8 mouse cellular contexts compared by ENCODE assay signal in genomic region chr4:132178630-132179059, GRCm38 (mm10). TPM values are rescaled to one million over a fixed set of nuclear protein-coding genes. Genes with fewer than 3 reads are reported as not detected.
DNase-seq lines count a peak whose midpoint lies in the region; ATAC-seq and TF ChIP-seq lines count a peak whose summit lies in the region.
"Had no signal": no experiment of that assay in that cellular context is flagged by ENCODE, and none has a peak within 500 bp of the region (broad histone marks: within the 10 kb centered on the region; RNA-seq: fewer than 3 reads in every experiment).

No protein-coding gene starts in this region.

- 8% methylated on average over 10 of the region's 10 CpGs for WGBS in embryonic facial prominence, embryonic 11.5 days

- H3K27me3 ChIP-seq in ES-Bruce4 (ENCODE audit: control insufficient read depth, insufficient read depth, low read length, poor library complexity, severe bottlenecking) = no peaks in the 10 kb centered on the region
- H3K27me3 ChIP-seq in embryonic facial prominence, embryonic 11.5 days (ENCODE audit: control insufficient read depth, insufficient read depth, low read length) = no peaks in the 10 kb centered on the region

- no peaks in the 10 kb centered on the region for H3K4me1 ChIP-seq in ES-Bruce4 (ENCODE audit: control insufficient read depth, insufficient read depth, low read length)
- H3K4me1 ChIP-seq in embryonic facial prominence, embryonic 11.5 days (ENCODE audit: control insufficient read depth, insufficient read depth, low read length) = no peaks in the 10 kb centered on the region

- H3K4me3 ChIP-seq in ES-Bruce4 (ENCODE audit: low read depth, low read length) = no peak overlapping the region
- no peak overlapping the region for H3K4me3 ChIP-seq in embryonic facial prominence, embryonic 11.5 days (ENCODE audit: low read depth, low read length)
- H3K4me3 ChIP-seq: liver, embryonic 15.5 days had no signal

- 0 out of 2 replicates have a peak, but pooled peaks cover 2% of the 10 kb centered on the region for H3K36me3 ChIP-seq in ES-Bruce4 (ENCODE audit: control insufficient read depth, insufficient read depth, low read length, poor library complexity, severe bottlenecking)
- peaks cover 2% of the 10 kb centered on the region; the same call in 1 of the 2 replicates for H3K36me3 ChIP-seq in embryonic facial prominence, embryonic 11.5 days (replicated peaks; ENCODE audit: control insufficient read depth, insufficient read depth, low read depth, low read length)

- TF ChIP-seq EP300 in ES-Bruce4 (IDR thresholded peaks at IDR 0.05; ENCODE audit: insufficient read depth, low read depth, low read length) = no peak

- no peaks in the 10 kb centered on the region for H3K9me3 ChIP-seq in ES-Bruce4 (replicated peaks; ENCODE audit: control insufficient read depth, insufficient read depth, low read length, poor library complexity, severe bottlenecking)
- no peaks in the 10 kb centered on the region for H3K9me3 ChIP-seq in embryonic facial prominence, embryonic 11.5 days (replicated peaks; ENCODE audit: control insufficient read depth, low read length)
- H3K9me3 ChIP-seq: liver, embryonic 15.5 days had no signal

- TF ChIP-seq CTCF in ES-Bruce4 (IDR thresholded peaks at IDR 0.05; ENCODE audit: low read depth, low read length) = peak; percentile 20

- peak; percentile 89 for ATAC-seq in embryonic facial prominence, embryonic 11.5 days (replicated peaks; ENCODE audit: insufficient number of reproducible peaks, low FRiP score, low TSS enrichment, low read depth)
- peak; percentile 80 to 83 for ATAC-seq in hematopoietic stem cell, adult 5-6 weeks (replicated peaks in 1 of 2; ENCODE audit: insufficient read depth in 1 of 2, low FRiP score in 2 of 2, low TSS enrichment in 1 of 2, low read depth in 1 of 2, poor library complexity in 2 of 2, severe bottlenecking in 2 of 2)

- H3K9ac ChIP-seq in ES-Bruce4 (ENCODE audit: low read depth, poor library complexity, severe bottlenecking) = no peak overlapping the region
- H3K9ac ChIP-seq in embryonic facial prominence, embryonic 11.5 days (replicated peaks; ENCODE audit: low read length) = no peak overlapping the region
- H3K9ac ChIP-seq: liver, embryonic 15.5 days had no signal

- no peak overlapping the region for H3K4me2 ChIP-seq in embryonic facial prominence, embryonic 11.5 days (ENCODE audit: low read depth, low read length)
- H3K4me2 ChIP-seq: liver, embryonic 15.5 days had no signal

- no peak overlapping the region for H3K27ac ChIP-seq in ES-Bruce4 (ENCODE audit: insufficient read depth, low read length)
- H3K27ac ChIP-seq in embryonic facial prominence, embryonic 11.5 days (replicated peaks; ENCODE audit: low read depth, low read length) = no peak overlapping the region
- H3K27ac ChIP-seq: liver, embryonic 15.5 days had no signal

- DNase-seq in adrenal gland, postnatal 10 days = peak; percentile 73
- DNase-seq in embryonic facial prominence, embryonic 11.5 days (ENCODE audit: low spot score) = peak; percentile 90
- DNase-seq in layer of hippocampus, adult 18-20 months (ENCODE audit: low spot score in 2 of 2) = peak; percentile 32 to 84
- DNase-seq in lung, postnatal 36 days = peak; percentile 81
- peak; percentile 72 to 74 for DNase-seq in right cerebral cortex, postnatal 10 days (ENCODE audit: low spot score in 2 of 2)

- no peak for TF ChIP-seq POLR2A in ES-Bruce4 (IDR thresholded peaks at IDR 0.05; ENCODE audit: insufficient read depth, low read length)

RNA-seq across cellular contexts. Expression of gene Ythdf2, which starts 33.5 kb away (rescaled TPM):
- polyA plus RNA-seq in ES-Bruce4 (2011; ENCODE audit: insufficient read depth, insufficient read length, low read depth, missing spikeins) = 88.7 and 91.1 TPM in 2 replicates
- total RNA-seq in adrenal gland, postnatal 10 days (2021) = 10 to 100 TPM; 48.9 to 54.4 TPM
- polyA plus RNA-seq in embryonic facial prominence, embryonic 11.5 days (2014; fragmentation: Nextera tagmentation; extraction: Ambion mirVana) = 159 and 173 TPM in 2 replicates
- 77.9 and 81.3 TPM in 2 replicates for total RNA-seq in hematopoietic stem cell, adult 5-6 weeks (2017)
- 10 to 100 TPM; 48.5 to 48.6 TPM for total RNA-seq in layer of hippocampus, adult 18-20 months (2021)

RNA-seq across cellular contexts. Expression of gene Oprd1, which starts 34.4 kb away (rescaled TPM):
- 0.54 and 0.82 TPM in 2 replicates for polyA plus RNA-seq in ES-Bruce4 (2011; ENCODE audit: insufficient read depth, insufficient read length, low read depth, missing spikeins)
- under 1 TPM; 0.51 to 0.55 TPM for total RNA-seq in adrenal gland, postnatal 10 days (2021)
- 0.11 and 0.18 TPM in 2 replicates for polyA plus RNA-seq in embryonic facial prominence, embryonic 11.5 days (2014; fragmentation: Nextera tagmentation; extraction: Ambion mirVana)
- total RNA-seq in hematopoietic stem cell, adult 5-6 weeks (2017) = 0.06 TPM in 1 of 2 replicates, not detected in the other
- 10 to 100 TPM; 11.3 to 12.2 TPM for total RNA-seq in layer of hippocampus, adult 18-20 months (2021)
- polyA plus RNA-seq: liver, embryonic 15.5 days had no signal

Comparison
In these comparisons a context has a peak if more than half of its experiments do, and no peak if none do; other contexts are left out.
1. RNA of gene Oprd1, which starts 34.4 kb away (total RNA-seq): 11.3 to 12.2 TPM in layer of hippocampus, adult 18-20 months; 0.51 to 0.55 TPM in adrenal gland, postnatal 10 days and 0.06 TPM in hematopoietic stem cell, adult 5-6 weeks; every median in the first group is over 4 times any median in the second.
2. Peak in every context shown above with its lines, with median percentiles within 50 percentile points of each other: DNase-seq.